Mouse (Mus musculus): Measurements from ENCODE around the gene Nacad. TPM values are rescaled to one million over a fixed set of nuclear protein-coding genes. Genes with fewer than 3 reads are reported as not detected.
"Not testable (repeated sequence)": the region's sequence is repeated elsewhere in the genome, so short reads cannot be mapped to it uniquely, and the experiment has no call there.

Nacad gene
- polyA plus RNA-seq (2016; fragmentation: Nextera tagmentation; extraction: Ambion mirVana): 0.60 and 2.0 TPM in 2 replicates

DNA sequence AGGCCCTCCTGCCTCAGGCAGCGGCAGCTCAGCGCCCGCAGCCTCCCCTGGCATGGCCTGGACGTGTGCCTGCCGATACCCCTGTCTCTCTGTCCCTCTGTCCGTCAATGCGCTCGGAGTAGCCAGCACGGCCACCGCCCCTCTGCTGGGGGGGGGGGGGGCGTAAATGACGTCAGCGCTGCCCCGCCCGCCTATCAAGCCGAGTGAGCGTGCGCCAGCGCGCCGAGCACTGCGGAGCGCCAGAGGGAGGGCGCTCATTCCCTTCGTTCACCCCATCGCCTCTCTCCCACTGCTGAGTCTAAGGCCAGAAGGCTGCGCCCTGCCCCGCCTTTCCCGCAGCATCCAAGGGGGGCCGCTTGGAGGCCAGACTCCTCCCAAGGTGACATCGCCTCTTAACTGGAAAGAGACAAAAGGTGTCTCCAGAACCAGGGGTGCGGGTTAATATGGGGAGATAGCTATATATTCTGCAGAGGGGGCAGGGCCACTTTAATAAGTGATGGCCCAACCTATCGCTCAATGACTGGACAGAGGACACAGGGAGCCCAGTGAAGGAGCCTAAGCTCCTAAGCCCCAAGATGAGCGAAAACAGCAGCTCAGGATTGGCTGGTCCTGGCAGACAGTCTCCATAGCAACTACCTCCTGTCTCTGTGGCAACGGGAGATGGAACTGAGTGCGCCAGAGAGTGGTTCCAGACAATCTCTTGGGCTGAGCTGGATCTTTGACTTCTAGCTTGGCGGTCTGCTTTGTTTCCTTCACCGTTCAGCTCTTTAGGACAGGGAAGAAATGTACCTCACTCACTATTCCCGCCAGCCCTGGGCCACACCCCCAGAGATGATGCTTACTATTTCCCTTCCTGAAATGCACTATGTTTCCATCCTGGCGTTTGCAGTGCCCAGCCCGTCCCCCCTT is at the start of gene Nacad:
Gene Nacad, minus strand, starts transcription at position 563 of the 909 bp plus-strand sequence.
- Histone ChIP-seq H3K36me3 (peaks cover 2% of the 10 kb centered on the region), H3K4me2 (peak within 1 kb of the TSS; percentile 69), H3K27me3 (replicated peaks) (peaks cover 65% of the 10 kb centered on the region), H3K27ac (ENCODE audit: poor library complexity, severe bottlenecking) (no peak within 1 kb of the TSS), H3K4me1 (replicated peaks) (peaks cover 30% of the 10 kb centered on the region), H3K4me3 (peak within 1 kb of the TSS; percentile 38), H3K9ac (peak within 1 kb of the TSS; percentile 6; the same call in 1 of the 2 replicates), H3K9me3 (replicated peaks) (no peaks in the 10 kb centered on the region)
- 6% methylated on average over 37 of the region's 41 CpGs for WGBS
- ATAC-seq (ENCODE audit: insufficient number of reproducible peaks, low FRiP score): 0 out of 2 replicates have a peak, but pooled peaks have one; percentile 17

DNA sequence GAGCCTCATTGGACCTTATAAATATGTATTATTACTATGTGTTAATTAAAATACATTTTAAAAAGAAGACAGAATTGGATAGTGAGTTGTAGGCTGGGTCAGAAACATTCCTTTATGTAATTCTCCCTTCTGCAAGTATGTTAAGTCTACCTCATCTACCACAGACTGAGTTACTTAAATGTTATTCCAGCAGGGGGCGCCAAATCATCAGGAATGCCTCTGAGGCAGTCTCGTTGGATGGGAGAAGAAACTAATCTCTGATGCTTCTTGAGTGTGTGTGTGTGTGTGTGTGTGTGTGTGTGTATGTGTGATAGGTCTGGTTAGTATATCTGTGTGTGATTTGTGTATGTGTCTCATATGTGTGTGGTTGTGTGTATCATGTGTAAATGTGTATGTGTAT is 49.0 kb upstream of the Nacad start:
- Histone ChIP-seq H3K4me3 (no peak overlapping the region), H3K27me3 (replicated peaks) (peaks cover 38% of the 10 kb centered on the region), H3K27ac (ENCODE audit: poor library complexity, severe bottlenecking) (no peak overlapping the region), H3K4me1 (replicated peaks) (0 out of 2 replicates have a peak, but pooled peaks cover 4% of the 10 kb centered on the region), H3K4me2 (no peak overlapping the region), H3K36me3 (no peaks in the 10 kb centered on the region), H3K9ac (no peak overlapping the region), H3K9me3 (replicated peaks) (no peaks in the 10 kb centered on the region)
- ATAC-seq (ENCODE audit: insufficient number of reproducible peaks, low FRiP score): no peak
- 3% methylated on average over 2 of the region's 2 CpGs for WGBS

DNA sequence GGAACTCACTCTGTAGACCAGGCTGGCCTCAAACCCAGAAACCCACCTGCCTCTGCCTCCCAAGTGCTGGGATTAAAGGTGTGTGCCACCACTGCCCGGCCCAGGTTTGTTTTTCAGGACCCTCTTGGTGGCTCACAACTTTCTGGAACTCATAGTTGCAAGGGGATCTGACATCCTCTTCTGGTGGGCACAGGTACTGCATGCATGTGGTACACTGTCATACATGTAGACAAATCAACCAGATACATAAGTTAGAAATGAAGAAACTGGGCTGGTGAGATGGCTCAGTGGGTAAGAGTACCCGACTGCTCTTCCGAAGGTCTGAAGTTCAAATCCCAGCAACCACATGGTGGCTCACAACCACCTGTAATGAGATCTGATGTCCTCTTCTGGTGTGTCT is 47.1 kb upstream of the Nacad start:
- ATAC-seq (ENCODE audit: insufficient number of reproducible peaks, low FRiP score): not testable (repeated sequence)
- 74% methylated on average over 3 of the region's 3 CpGs for WGBS

DNA sequence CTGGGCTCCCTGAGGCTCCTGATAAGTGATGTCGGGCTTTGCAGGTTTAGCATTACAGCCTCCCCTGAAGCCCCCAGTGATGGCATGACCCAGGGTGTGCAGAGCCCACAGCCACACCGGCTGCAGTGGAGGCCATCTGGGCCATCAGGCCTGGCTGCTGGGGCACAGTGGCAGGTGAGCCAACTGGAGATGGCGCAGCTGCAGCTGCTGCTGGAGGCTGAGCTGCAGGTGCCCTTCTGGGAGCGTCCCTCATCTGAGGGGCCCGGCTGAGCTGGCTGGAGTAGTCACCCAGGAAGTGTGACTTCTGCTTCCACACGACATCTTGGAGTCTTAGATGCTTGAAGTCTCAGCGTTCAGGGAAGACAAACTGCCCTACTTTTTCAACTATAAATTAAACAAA is 44.7 kb upstream of the Nacad start:
- H3K4me1 ChIP-seq (replicated peaks): no peaks in the 10 kb centered on the region
- no peak overlapping the region for H3K4me2 ChIP-seq
- H3K27me3 ChIP-seq (replicated peaks): peaks cover 11% of the 10 kb centered on the region
- H3K4me3 ChIP-seq: no peak overlapping the region
- H3K9ac ChIP-seq: no peak overlapping the region
- no peaks in the 10 kb centered on the region for H3K36me3 ChIP-seq
- WGBS: 51% methylated on average over 7 of the region's 7 CpGs
- no peak for ATAC-seq (ENCODE audit: insufficient number of reproducible peaks, low FRiP score)
- no peaks in the 10 kb centered on the region for H3K9me3 ChIP-seq (replicated peaks)
- H3K27ac ChIP-seq (ENCODE audit: poor library complexity, severe bottlenecking): no peak overlapping the region

More for the DNA sequence above, 47.1 kb upstream of the Nacad start:
- not testable (repeated sequence) for H3K4me2 ChIP-seq; H3K4me1 ChIP-seq (replicated peaks); H3K27ac ChIP-seq (ENCODE audit: poor library complexity, severe bottlenecking); H3K4me3 ChIP-seq; H3K9me3 ChIP-seq (replicated peaks); H3K9ac ChIP-seq; H3K36me3 ChIP-seq
- peaks cover 23% of the 10 kb centered on the region for H3K27me3 ChIP-seq (replicated peaks)

DNA sequence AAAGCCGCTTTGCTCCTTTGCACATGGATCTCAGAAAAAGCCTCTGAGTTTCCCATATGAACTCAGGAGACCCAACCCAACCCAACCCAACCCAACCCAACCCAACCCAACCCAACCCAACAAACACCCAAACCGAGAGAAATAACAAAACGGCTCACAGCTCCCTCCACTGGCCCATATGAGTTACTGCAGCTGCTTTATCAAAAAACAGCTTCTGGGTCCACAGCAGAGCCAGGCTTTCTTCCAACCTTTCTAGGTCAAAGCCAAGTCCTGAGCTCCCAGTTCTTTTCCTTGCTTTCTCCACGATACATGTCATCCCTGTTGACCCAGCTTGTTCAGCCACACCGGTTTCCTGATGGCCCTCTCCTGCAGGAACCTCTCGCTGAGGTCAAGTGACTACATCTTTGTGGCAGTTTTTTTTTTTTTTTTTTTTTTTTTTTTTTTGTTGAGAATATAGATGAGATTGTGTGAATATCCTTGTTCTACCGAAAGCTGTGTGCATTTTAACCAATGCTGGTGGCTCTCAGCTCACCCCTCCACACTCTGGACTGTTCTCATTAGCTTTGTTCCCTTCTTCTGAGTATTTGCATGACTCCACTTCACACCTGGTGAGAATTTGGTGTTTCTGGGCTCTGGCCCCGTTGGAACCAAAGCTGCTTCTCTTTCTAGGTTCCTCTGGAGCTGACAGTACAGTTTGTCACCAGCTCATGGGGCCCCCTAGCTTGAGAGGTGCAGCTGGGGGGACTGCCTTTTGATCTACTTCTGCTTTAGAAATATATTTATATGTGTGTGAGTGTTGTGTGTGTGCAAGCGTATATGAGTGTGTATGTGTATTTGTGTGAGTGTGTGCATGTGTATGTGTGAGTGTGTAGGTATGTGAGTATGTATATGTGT is 42.2 kb upstream of the Nacad start:
- Histone ChIP-seq H3K4me2 (no peak overlapping the region), H3K4me3 (no peak overlapping the region), H3K36me3 (no peaks in the 10 kb centered on the region), H3K27ac (ENCODE audit: poor library complexity, severe bottlenecking) (no peak overlapping the region), H3K9me3 (replicated peaks) (no peaks in the 10 kb centered on the region), H3K4me1 (replicated peaks) (no peaks in the 10 kb centered on the region), H3K9ac (no peak overlapping the region), H3K27me3 (replicated peaks) (no peaks in the 10 kb centered on the region; the same call in 1 of the 2 replicates)
- ATAC-seq (ENCODE audit: insufficient number of reproducible peaks, low FRiP score): no peak
- 57% methylated on average over 9 of the region's 9 CpGs for WGBS

DNA sequence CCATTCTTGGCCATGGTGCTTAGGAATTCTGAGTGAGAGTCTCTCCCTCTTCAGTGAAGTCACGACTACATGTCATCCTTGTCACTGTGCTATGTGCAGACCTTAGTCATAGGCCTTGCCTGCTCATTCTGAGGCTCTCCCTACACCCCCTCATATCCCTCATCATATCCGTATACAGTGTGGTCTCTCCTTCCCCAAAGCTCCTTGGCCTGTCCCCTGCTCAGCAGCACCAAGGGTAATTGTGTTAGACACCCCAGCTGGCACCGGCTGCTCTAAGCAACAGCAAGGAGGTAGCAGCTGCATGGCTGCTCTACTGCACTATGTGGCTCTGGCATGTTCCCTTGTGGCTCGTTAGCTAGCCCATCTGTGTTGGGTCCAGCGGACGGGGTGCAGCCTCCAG is 38.7 kb upstream of the Nacad start:
- 70% methylated on average over 6 of the region's 6 CpGs for WGBS
- Histone ChIP-seq H3K9me3 (replicated peaks) (no peaks in the 10 kb centered on the region), H3K27me3 (replicated peaks) (no peaks in the 10 kb centered on the region; the same call in 1 of the 2 replicates), H3K4me1 (replicated peaks) (no peaks in the 10 kb centered on the region), H3K27ac (ENCODE audit: poor library complexity, severe bottlenecking) (no peak overlapping the region), H3K4me2 (no peak overlapping the region), H3K4me3 (no peak overlapping the region), H3K36me3 (no peaks in the 10 kb centered on the region), H3K9ac (no peak overlapping the region)
- ATAC-seq (ENCODE audit: insufficient number of reproducible peaks, low FRiP score): no peak

DNA sequence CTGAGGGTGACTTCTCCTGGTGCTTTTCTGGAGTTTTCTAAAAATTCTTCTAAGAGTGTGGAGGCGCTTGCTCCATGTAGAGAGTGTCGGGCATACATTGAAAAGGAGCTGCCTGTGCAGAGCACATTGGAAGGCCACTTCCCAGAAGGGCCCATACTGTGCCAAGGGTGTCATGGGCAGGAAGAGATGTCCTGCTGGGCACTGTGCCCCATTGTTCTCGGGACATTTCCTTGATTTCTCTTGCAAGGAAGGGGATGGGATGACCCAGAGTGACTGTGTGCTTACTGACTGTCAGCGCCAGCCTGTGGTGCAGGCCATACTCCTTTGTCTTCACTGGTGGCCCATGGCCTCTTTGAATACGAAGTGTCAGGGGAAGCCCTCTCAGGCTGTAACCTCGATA is 33.2 kb upstream of the Nacad start:
- Histone ChIP-seq H3K4me1 (replicated peaks) (no peaks in the 10 kb centered on the region), H3K36me3 (no peaks in the 10 kb centered on the region), H3K4me2 (no peak overlapping the region), H3K27ac (ENCODE audit: poor library complexity, severe bottlenecking) (no peak overlapping the region), H3K9ac (no peak overlapping the region), H3K4me3 (no peak overlapping the region), H3K9me3 (replicated peaks) (no peaks in the 10 kb centered on the region), H3K27me3 (replicated peaks) (no peaks in the 10 kb centered on the region)
- 69% methylated on average over 6 of the region's 6 CpGs for WGBS
- no peak for ATAC-seq (ENCODE audit: insufficient number of reproducible peaks, low FRiP score)

DNA sequence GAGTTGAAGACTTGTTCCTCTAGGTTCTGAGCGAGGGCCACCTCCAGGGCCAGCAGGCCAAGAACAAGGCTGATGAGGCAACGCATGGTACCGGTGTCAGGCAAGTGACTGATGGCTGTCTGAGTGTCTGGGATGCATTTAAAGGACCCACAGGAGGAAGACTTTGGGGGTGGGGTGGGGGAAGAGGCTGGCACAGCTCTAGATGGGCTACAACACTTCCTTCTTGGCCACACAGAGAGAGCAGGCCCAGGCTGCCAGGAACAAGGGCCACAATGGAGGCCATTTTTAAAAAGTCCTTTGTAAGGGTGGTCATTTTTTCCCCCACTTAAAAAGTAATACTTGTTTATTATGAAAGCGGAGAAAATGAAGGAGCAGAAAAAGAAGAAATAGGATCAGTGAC is 32.7 kb upstream of the Nacad start, which contains the start of gene Wap:
Gene Wap, minus strand, starts transcription at position 101 of the 400 bp plus-strand sequence.
- 87% methylated on average over 4 of the region's 4 CpGs for WGBS
- Histone ChIP-seq H3K9ac (no peak within 1 kb of the TSS), H3K4me2 (no peak within 1 kb of the TSS), H3K36me3 (no peaks in the 10 kb centered on the region), H3K27ac (ENCODE audit: poor library complexity, severe bottlenecking) (no peak within 1 kb of the TSS), H3K27me3 (replicated peaks) (no peaks in the 10 kb centered on the region), H3K9me3 (replicated peaks) (no peaks in the 10 kb centered on the region), H3K4me1 (replicated peaks) (no peaks in the 10 kb centered on the region), H3K4me3 (no peak within 1 kb of the TSS)
- no peak for ATAC-seq (ENCODE audit: insufficient number of reproducible peaks, low FRiP score)

DNA sequence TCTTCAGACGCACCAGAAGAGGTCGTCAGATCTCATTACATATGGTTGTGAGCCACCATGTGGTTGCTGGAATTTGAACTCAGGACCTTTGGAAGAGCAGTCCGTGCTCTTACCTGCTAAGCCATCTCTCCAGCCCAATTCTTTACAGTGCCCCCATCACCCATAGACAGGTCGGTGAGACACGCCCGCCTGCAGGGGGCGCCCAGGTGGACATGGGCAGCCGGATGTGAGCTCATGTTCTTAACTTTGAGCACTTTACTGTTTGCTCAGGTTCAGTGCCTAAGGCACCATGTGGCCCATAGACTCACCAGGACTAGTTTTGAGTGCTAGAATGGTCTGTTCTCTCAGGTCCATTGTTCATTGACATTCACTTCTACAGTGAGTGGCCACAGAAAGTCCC is 30.3 kb upstream of the Nacad start:
- Histone ChIP-seq H3K4me2 (no peak overlapping the region), H3K9ac (no peak overlapping the region), H3K9me3 (replicated peaks) (no peaks in the 10 kb centered on the region), H3K36me3 (no peaks in the 10 kb centered on the region), H3K4me3 (no peak overlapping the region), H3K27me3 (replicated peaks) (no peaks in the 10 kb centered on the region), H3K27ac (ENCODE audit: poor library complexity, severe bottlenecking) (no peak overlapping the region), H3K4me1 (replicated peaks) (no peaks in the 10 kb centered on the region)
- ATAC-seq (ENCODE audit: insufficient number of reproducible peaks, low FRiP score): no peak
- 65% methylated on average over 8 of the region's 8 CpGs for WGBS

DNA sequence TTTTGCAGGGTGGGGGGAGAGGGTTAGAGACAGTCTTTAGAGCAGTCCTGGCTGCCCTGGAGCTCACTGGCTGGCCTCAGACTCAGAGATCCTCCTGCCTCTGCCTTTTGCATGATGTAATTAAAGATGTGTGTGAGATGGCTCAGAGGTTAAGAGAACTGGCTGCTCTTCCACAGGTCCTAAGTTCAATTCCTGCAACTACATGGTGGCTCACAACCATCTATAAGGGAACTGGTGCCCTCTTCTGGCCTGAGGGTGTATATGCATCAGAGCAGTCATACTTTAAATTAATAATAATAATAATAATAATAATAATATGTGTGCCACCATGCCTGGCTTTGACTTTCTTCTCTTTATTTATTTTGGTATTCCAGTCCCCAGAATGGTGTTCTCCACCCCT is 23.8 kb upstream of the Nacad start:
- Histone ChIP-seq H3K9me3 (replicated peaks) (no peaks in the 10 kb centered on the region), H3K27ac (ENCODE audit: poor library complexity, severe bottlenecking) (no peak overlapping the region), H3K4me3 (no peak overlapping the region), H3K9ac (no peak overlapping the region), H3K27me3 (replicated peaks) (no peaks in the 10 kb centered on the region), H3K4me2 (no peak overlapping the region), H3K4me1 (replicated peaks) (peaks cover 10% of the 10 kb centered on the region), H3K36me3 (peaks cover under 1% of the 10 kb centered on the region; the same call in 1 of the 2 replicates)
- ATAC-seq (ENCODE audit: insufficient number of reproducible peaks, low FRiP score): no peak

DNA sequence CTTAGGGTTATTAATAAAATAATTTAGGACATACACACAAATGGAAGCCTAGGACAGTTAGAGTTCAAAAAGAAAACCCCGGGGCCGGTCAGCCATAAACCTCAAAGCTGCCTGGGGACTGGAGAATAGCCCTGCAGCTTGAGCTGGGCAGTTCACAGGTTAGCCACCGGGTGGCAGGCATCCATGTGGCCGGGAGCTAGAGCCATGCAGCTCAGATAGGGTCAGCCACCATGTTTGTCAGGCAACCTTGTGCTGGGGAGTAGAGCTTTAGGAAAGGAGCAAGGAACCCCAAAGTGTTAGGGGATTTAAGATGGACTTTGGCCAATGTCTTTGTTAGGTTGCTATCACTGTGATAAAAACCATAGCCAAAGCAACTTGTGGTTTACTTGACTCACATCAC is 22.7 kb upstream of the Nacad start:
- no peaks in the 10 kb centered on the region for H3K9me3 ChIP-seq (replicated peaks)
- H3K4me3 ChIP-seq: no peak overlapping the region
- no peaks in the 10 kb centered on the region for H3K27me3 ChIP-seq (replicated peaks)
- peaks cover 12% of the 10 kb centered on the region for H3K36me3 ChIP-seq
- H3K4me2 ChIP-seq: no peak overlapping the region
- H3K9ac ChIP-seq: no peak overlapping the region
- WGBS: 30% methylated on average over 4 of the region's 4 CpGs
- ATAC-seq (ENCODE audit: insufficient number of reproducible peaks, low FRiP score): no peak
- H3K4me1 ChIP-seq (replicated peaks): peaks cover 20% of the 10 kb centered on the region
- H3K27ac ChIP-seq (ENCODE audit: poor library complexity, severe bottlenecking): no peak overlapping the region
